Mouse (Mus musculus) forebrain, embryonic 14.5 days (tissue): ENCODE results near the gene Rasd2. TPM values are rescaled to one million over a fixed set of nuclear protein-coding genes. Genes with fewer than 3 reads are reported as not detected.
A peak's percentile ranks its signal among the peaks of the same experiment; 100 is the strongest.

Experiments used
- ATAC-seq: fragments of 200-750 bp; cut with Nextera tagmentation; 2 replicates; pipeline ENCODE4 v1.8.0; 2017; ENCODE audit warnings: mild to moderate bottlenecking, moderate library complexity
- DNase-seq: peaks from one replicate; pipeline ENCODE4 v3.0.0-alpha.2; 2015; ENCODE audit warnings: low spot score
- H3K27ac ChIP-seq: fragments of 300-500 bp; sonication (generic); 2 replicates; pipeline ENCODE4 v1.5.1; 2014; ENCODE audit warnings: low read depth, mild to moderate bottlenecking, control low read depth, low read length, moderate library complexity
- H3K27me3 ChIP-seq: fragments of 300-500 bp; sonication (generic); replicated peaks from 2 replicates; pipeline ENCODE4 v1.6.1; 2014; ENCODE audit warnings: low read length, control low read depth, mixed read lengths; ENCODE audit not compliant: control insufficient read depth, insufficient read depth
- H3K36me3 ChIP-seq: fragments of 300-500 bp; sonication (generic); 2 replicates; pipeline ENCODE4 v1.6.1; 2014; ENCODE audit warnings: low read length, control low read depth; ENCODE audit not compliant: control insufficient read depth, insufficient read depth
- H3K4me1 ChIP-seq: fragments of 300-500 bp; sonication (generic); 2 replicates; pipeline ENCODE4 v1.6.1; 2014; ENCODE audit warnings: antibody characterized with exemption, low read length, control low read depth; ENCODE audit not compliant: control insufficient read depth, insufficient read depth
- H3K4me2 ChIP-seq: fragments of 300-500 bp; sonication (generic); 2 replicates; pipeline ENCODE4 v1.6.1; 2014; ENCODE audit warnings: mild to moderate bottlenecking, control low read depth, low read length
- H3K4me3 ChIP-seq: fragments of 300-500 bp; sonication (generic); 2 replicates; pipeline ENCODE4 v1.5.1; 2014; ENCODE audit warnings: low read depth, low read length, control low read depth
- H3K9ac ChIP-seq: fragments of 300-500 bp; sonication (generic); 2 replicates; pipeline ENCODE4 v1.6.1; 2014; ENCODE audit warnings: mild to moderate bottlenecking, low read length, control low read depth, moderate library complexity
- H3K9me3 ChIP-seq: fragments of 300-500 bp; sonication (generic); replicated peaks from 2 replicates; pipeline ENCODE4 v1.6.1; 2016; ENCODE audit warnings: low read length, control low read depth, mixed read lengths; ENCODE audit not compliant: control insufficient read depth
- WGBS: fragments of 180-500 bp; shearing (Covaris S2); extraction: QIAGEN DNeasy Blood & Tissue Kit; methylation state at CpG from one replicate; pipeline ENCODE4 v1.1.7; 2014; 5-methylcytosine and 5-hydroxymethylcytosine counted together
- polyA plus RNA-seq: library from polyadenylated mRNA; unstranded; fragments of >200 nt; fragmentation: Nextera tagmentation; extraction: Ambion mirVana; gene quantifications from 2 replicates; pipeline ENCODE4 v1.2.1, GENCODE M21; 2014

Gene Rasd2
- polyA plus RNA-seq, 1 experiment from 2014 or later = 0.52 TPM

DNA sequence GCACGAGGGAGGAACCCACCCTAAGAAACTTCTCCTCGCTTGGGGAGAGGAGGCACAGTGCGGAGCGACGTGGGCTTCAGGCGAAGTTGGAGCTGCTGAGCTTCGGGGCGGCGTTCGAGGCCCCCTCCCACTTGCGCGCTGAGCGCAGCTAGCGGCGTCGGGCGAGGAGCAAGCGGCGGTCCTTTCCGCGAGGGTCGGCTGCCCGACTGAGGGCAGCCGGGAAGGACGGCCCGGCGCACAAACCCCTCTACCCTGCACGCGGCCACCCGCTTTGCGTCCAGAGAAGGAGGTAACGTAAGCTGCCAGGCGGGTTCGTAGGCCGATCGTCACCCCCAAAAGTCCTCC, 465 bp upstream of the Rasd2 start:
- no peaks in the 10 kb centered on the region for H3K9me3 ChIP-seq
- DNase-seq (no peak), ATAC-seq (peak; percentile 69)
- no peak overlapping the region for H3K27ac ChIP-seq
- peak overlapping the region; percentile 92 for H3K4me2 ChIP-seq
- peak overlapping the region; percentile 58 for H3K9ac ChIP-seq
- peaks cover 34% of the 10 kb centered on the region for H3K27me3 ChIP-seq
- peak overlapping the region; percentile 49 for H3K4me3 ChIP-seq
- H3K4me1 ChIP-seq = peaks cover 7% of the 10 kb centered on the region; the same call in 1 of the 2 replicates
- no peaks in the 10 kb centered on the region for H3K36me3 ChIP-seq
- under 1% methylated on average over 36 of the region's 36 CpGs for WGBS

DNA sequence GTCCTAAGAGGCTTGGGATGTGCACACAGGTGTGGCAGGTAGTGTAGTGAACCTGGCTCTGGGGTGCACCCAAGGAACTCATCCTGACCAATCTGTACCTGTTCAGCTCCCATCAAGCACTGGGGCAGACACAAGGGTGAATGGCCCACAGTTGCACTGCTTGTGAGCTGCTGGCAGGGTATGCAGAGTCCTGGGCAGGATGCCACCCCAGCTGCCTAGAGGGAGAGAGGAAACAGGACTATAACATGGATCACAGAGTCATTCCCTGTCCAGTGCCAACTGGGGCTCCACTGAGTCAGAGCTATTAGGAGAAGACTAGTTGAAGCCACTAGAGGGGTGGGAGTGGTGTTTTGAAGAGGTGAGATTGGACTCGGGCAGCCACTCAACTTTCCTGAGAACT, 1.3 kb downstream of the Rasd2 start:
- no peak overlapping the region for H3K27ac ChIP-seq
- no peak overlapping the region for H3K4me3 ChIP-seq
- H3K36me3 ChIP-seq = no peaks in the 10 kb centered on the region
- no peak overlapping the region for H3K9ac ChIP-seq
- H3K4me2 ChIP-seq = no peak overlapping the region
- ATAC-seq = no peak
- DNase-seq = peak; percentile 35
- WGBS = 67% methylated on average over 1 of the region's 1 CpGs
- H3K4me1 ChIP-seq = peaks cover 7% of the 10 kb centered on the region; the same call in 1 of the 2 replicates
- peaks cover 34% of the 10 kb centered on the region for H3K27me3 ChIP-seq
- no peaks in the 10 kb centered on the region for H3K9me3 ChIP-seq

DNA sequence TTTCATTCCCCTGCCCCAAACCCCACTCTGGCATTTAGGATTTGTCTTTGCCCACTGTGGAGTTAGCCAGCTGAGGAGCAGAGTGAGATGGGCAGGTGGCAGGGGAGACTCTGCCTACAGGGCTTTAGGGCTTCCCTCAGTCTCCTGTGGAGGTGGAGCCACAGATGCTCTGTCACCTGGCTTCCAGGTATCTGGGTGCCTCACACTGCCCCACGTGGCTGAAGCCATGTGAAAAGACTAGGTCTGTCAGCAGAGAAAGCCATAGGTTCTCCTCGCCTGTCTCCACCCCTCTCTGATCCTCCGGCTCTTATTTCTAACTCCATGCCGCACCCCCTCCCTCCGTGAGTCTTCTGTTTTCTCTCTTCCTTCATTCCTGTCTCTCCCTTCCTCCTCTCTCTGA, 2.2 kb downstream of the Rasd2 start:
- no peak for DNase-seq
- no peak overlapping the region for H3K9ac ChIP-seq
- 13% methylated on average over 5 of the region's 5 CpGs for WGBS
- ATAC-seq = no peak
- H3K4me1 ChIP-seq = peaks cover 7% of the 10 kb centered on the region; the same call in 1 of the 2 replicates
- H3K36me3 ChIP-seq = no peaks in the 10 kb centered on the region
- no peak overlapping the region for H3K27ac ChIP-seq
- peaks cover 34% of the 10 kb centered on the region for H3K27me3 ChIP-seq
- H3K4me3 ChIP-seq = no peak overlapping the region
- no peaks in the 10 kb centered on the region for H3K9me3 ChIP-seq
- H3K4me2 ChIP-seq = no peak overlapping the region

DNA sequence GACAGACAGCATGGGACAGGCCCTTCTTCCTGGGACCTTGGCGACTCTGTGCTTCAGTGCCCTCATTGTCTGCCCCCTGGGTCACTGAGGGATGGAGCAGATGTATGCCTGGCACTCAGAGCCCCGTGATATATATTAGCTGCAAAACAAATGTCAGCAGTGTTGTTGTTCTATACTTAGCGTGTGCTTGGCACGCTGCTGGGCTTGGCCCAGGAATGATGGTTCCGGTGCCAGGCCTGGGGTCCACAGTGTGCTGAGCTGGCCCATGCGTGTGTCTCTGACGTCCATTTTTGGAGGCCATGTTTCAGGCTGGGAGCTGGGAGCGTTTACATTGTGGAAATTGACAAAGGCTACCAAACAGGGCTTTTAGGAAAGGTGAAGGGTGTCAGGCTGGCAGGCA, 3.1 kb downstream of the Rasd2 start:
- H3K4me1 ChIP-seq = peaks cover 7% of the 10 kb centered on the region; the same call in 1 of the 2 replicates
- ATAC-seq (no peak), DNase-seq (no peak)
- no peak overlapping the region for H3K9ac ChIP-seq
- peaks cover 34% of the 10 kb centered on the region for H3K27me3 ChIP-seq
- H3K4me2 ChIP-seq = no peak overlapping the region
- WGBS = 86% methylated on average over 8 of the region's 8 CpGs
- no peak overlapping the region for H3K4me3 ChIP-seq
- no peak overlapping the region for H3K27ac ChIP-seq
- H3K9me3 ChIP-seq = no peaks in the 10 kb centered on the region
- H3K36me3 ChIP-seq = no peaks in the 10 kb centered on the region

DNA sequence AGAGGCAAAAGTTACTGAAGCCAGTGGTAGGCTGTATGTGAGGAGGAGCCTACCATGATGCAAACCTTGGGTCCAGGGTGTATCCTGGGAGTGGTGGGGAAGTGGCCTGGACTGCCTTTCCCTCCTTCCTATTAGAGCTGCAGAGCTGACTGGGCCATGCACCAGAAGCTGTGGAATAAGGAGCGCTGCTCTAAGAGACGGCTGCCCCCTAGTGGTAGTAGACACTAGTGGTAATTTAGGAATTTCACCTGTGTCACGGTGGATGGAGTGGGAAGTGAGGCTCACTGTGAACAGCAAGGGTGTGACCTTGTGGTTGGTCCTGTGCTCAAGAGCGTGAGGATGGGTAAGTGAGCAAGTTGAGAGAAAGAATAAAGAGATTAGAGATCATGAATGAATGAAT, 4.2 kb downstream of the Rasd2 start:
- peaks cover 34% of the 10 kb centered on the region for H3K27me3 ChIP-seq
- peaks cover 4% of the 10 kb centered on the region; the same call in 1 of the 2 replicates for H3K4me1 ChIP-seq
- ATAC-seq = no peak
- H3K9me3 ChIP-seq = no peaks in the 10 kb centered on the region
- H3K27ac ChIP-seq = no peak overlapping the region
- WGBS = 12% methylated on average over 4 of the region's 4 CpGs
- peak; percentile 82 for DNase-seq
- H3K4me3 ChIP-seq = no peak overlapping the region
- H3K36me3 ChIP-seq = no peaks in the 10 kb centered on the region
- no peak overlapping the region for H3K4me2 ChIP-seq
- no peak overlapping the region for H3K9ac ChIP-seq

DNA sequence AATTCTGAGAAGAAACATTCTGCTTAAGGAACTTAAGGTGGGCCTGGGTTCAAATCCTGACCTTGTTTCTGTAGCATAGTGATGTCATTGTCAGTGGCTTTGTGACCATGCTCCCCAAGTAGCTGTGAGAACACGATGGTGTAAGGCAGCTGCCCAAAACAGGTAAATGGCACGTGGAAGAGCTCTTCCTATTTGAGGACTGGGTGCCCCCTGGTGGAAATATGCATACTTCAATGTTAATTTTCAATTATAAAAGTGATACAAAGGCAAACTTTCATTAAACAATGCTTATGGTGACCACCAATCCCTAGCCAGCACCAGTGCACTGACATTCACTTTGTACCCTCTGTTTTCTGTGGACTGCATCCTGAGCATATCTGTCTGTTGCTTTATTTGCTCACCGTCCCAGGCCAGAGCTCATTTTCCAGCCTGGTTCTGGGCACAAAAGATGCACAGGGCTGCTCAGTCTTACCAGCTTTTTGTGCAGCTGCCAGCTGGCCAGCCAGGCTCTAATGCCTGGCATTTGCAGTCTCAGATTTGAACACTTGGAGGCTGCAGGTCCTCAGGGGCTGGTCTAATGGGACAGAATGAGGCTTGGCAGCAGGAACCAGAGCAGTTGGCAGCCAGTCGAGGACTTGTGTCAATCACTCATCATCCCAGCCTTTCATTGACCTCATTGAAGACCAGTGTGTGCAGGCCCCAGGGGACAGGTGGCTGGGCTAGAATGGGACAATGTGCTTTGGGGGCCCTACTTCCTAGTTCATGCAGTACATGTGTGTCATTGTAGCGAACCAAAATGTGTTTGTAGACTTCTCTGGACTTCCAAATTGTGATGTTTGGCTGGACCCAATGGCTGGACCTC, 6.4 kb downstream of the Rasd2 start:
- Histone ChIP-seq H3K4me2 (no peak overlapping the region), H3K9ac (no peak overlapping the region), H3K36me3 (no peaks in the 10 kb centered on the region), H3K27ac (no peak overlapping the region), H3K4me1 (no peaks in the 10 kb centered on the region), H3K4me3 (no peak overlapping the region), H3K9me3 (no peaks in the 10 kb centered on the region), H3K27me3 (peaks cover 12% of the 10 kb centered on the region; the same call in 1 of the 2 replicates)
- WGBS = 35% methylated on average over 5 of the region's 5 CpGs
- DNase-seq = peak; percentile 85
- peak; percentile 79 for ATAC-seq

DNA sequence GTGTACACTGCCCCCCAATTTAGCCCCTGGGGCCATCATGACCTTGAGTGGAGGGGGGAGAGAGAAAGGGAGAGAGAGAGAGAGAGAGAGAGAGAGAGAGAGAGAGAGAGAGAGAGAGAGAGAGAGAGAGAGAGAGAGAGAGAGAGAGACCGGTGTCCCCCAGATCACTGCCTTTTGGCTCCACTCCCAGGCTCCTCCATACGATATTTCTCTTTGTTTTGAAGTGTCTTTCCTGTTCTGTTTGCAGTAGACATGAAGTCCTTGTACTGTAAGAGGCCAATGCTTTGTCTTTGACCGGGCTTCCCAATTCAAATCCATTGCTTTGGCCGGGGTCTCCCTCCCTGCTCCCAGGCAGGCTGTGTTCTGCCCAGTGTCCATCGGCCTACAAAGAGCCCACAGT, 8.9 kb downstream of the Rasd2 start:
- H3K9me3 ChIP-seq = no peaks in the 10 kb centered on the region
- ATAC-seq = no peak
- H3K4me3 ChIP-seq = no peak overlapping the region
- no peaks in the 10 kb centered on the region for H3K4me1 ChIP-seq
- no peak overlapping the region for H3K4me2 ChIP-seq
- no peak overlapping the region for H3K9ac ChIP-seq
- H3K36me3 ChIP-seq = no peaks in the 10 kb centered on the region
- H3K27ac ChIP-seq = no peak overlapping the region
- WGBS = 71% methylated on average over 5 of the region's 5 CpGs
- no peaks in the 10 kb centered on the region for H3K27me3 ChIP-seq
- DNase-seq = no peak

DNA sequence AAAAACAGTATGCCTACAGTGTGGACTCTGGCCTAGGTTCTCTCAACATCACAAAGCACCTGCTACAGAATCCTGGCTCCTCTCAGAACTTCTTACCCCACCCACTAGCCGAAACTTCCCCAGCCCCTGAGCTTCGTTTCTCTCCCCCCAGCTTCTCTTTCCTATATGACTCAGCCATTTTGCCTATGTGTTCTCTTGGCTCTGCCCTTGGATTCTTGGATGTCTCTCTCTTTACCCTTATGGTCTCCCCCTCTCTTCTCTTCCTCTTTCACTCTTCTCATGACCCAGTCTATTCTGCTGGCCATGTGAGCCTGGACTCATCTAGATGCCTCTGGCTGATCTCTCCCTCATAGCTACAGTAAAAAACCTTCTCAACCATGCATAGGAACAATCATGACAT, 13.0 kb downstream of the Rasd2 start:
- Histone ChIP-seq H3K4me1 (no peaks in the 10 kb centered on the region), H3K27me3 (no peaks in the 10 kb centered on the region), H3K9me3 (no peaks in the 10 kb centered on the region), H3K36me3 (no peaks in the 10 kb centered on the region), H3K4me2 (no peak overlapping the region), H3K4me3 (no peak overlapping the region), H3K9ac (no peak overlapping the region), H3K27ac (no peak overlapping the region)
- WGBS = 76% methylated on average over 2 of the region's 2 CpGs
- DNase-seq (no peak), ATAC-seq (no peak)

DNA sequence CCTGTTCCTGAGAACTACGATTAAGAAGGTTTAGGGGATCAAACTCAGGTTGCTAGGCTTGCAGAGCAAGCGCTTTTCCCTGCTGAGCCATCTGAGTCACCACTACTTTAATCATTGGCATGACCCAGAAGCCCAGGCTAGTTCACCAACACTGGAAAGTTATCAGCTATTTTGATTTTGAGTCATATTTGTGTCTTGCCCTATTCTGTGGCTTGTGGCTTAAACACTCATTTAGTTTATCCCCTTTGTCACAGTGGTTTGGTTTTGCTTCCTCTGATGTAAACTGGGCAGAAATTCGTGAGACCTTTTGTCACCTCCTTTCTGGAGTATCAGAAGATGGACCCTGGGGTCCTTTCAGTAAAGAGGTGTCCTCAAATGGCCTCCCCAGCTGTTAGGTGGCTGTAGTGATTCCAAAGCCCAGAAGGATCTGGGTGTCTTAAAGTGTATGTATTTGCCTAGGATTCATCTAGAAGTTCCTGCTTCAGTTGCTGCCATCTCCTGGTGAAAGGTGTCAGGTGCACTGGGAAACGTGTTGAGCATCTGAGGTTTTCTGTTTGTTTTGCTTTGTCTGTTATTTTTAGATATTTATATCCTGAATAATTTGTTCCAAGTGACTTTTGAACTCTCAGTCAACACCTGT, 20.3 kb downstream of the Rasd2 start:
- H3K9ac ChIP-seq = no peak overlapping the region
- H3K27ac ChIP-seq = no peak overlapping the region
- no peak overlapping the region for H3K4me3 ChIP-seq
- DNase-seq = peak; percentile 59
- H3K4me1 ChIP-seq = no peaks in the 10 kb centered on the region
- no peak overlapping the region for H3K4me2 ChIP-seq
- H3K9me3 ChIP-seq = no peaks in the 10 kb centered on the region
- WGBS = 62% methylated on average over 4 of the region's 4 CpGs
- no peaks in the 10 kb centered on the region for H3K27me3 ChIP-seq
- ATAC-seq = 0 out of 2 replicates have a peak, but pooled peaks have one; percentile 32
- H3K36me3 ChIP-seq = no peaks in the 10 kb centered on the region
